Mouse (Mus musculus) right cerebral cortex, postnatal 25 days (tissue): ENCODE data around the gene Tle1.

Experiments used
- DNase-seq: peaks from one replicate; pipeline ENCODE4 v3.0.0; 2022

The Tle1 gene

DNA sequence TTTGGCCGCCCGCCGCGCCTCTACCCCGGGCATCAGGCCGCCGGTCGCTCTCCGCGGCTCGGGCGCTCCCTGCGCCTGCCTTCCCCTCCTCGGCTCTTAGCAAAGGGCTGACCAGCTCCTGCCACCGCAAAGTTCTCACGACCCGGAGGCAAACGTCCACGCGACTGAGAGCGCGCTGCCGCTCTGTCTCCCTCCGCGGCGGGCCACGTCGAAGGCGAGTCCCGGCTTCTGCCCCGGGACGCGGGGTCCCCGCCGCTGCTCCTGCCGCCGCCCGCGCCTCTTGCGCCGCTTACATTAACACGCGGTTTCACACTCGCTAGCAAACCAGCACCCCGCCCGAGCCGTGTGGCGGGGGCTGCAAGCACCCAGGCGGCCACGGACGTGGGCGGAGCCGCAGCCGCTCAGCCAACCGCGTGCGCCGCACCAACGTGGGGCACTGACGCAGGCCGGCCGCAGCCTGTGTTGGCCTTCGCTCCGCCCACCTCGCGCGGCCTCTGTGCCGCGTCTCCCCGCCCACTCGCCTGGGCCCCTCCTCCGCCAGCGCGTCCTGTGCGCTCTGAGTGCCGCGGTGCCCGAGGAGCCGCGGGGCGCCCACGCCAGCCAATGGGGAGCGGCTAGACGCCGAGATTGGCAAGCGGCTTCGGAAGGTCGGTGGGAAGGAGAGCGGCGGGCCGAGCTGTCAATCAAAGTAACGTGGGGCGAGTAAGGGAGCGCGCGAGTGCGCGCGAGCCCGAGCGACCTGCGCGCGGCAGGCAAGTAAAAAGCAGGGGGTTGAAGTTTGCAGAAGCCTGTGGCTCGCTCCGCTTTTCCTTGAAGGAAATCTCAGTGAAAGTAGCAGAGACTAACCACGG is at the start of gene Tle1:
TSS of gene Tle1 (minus strand) at position 361 of the 851 bp plus-strand sequence.
- peak; percentile 100 for DNase-seq

- no peak for DNase-seq
These were observed 33.0 kb upstream of the Tle1 start for GRCm38 (mm10) chr4:72233584-72234219.

DNA sequence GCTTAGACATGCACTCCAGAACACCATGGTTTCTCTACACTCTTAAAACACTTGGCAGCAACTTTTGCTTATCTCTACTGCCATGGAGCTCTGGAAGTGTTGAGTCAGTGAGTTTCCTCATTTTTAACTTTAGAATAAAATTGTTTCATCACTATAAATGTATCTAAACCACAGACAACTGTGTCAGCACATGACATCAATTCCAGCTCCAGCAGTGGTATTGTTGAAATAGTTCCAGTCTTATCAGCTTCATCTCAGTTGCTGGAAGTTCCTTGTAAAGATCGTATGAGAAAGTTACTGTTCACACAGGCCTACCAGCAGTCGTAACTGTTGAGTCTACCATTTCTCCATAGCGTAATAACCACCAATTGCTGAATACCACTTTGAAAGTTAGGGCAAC is 31.5 kb upstream of the Tle1 start:
- DNase-seq: no peak

DNA sequence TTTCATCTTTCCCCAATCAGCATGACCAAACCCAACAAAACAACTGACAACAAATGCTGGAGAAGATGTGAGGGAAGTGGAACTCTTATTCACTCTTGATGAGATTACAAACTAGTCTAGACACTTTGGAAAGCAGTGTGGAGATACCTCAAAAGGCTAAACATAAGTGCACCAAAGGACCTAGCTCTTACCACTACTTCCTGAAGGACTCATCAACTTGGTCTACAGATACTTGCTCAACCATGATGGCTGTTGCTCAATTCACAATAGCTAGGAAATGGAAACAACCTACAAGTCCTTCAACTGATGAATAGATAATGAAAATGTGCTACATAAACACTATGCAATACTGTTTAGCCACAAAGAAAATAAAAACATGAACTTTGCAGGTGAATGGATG is 30.1 kb upstream of the Tle1 start:
- DNase-seq: no peak

- no peak for DNase-seq
These were observed 20.9 kb upstream of the Tle1 start for GRCm38 (mm10) chr4:72221629-72222028.

GRCm38 (mm10) chr4:72204420-72205045 is 3.8 kb upstream of the Tle1 start:
- DNase-seq: no peak

DNA sequence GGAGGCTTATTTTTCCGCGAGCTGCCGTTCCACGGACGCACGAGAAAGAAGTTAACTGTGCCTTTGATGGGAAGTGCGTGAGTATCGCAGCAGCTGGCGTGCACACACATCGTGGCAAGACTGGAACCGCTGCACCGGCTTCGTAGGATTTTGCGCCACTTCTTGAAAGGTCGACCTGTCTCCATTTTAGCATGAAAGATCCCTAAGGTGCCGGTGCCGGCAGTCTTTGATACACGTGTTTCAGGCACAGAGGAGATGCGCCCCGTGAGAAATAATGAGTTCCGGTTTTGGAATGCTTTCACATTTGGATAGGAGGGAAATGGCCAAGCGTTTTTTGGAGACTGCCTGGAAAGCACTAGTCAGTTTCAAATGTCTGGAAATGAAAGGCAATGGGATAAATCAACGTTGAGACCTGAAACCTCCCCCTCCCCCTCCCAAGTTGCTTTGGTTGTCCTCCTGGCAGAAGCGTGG is 837 bp upstream of the Tle1 start:
- DNase-seq: peak; percentile 48

DNA sequence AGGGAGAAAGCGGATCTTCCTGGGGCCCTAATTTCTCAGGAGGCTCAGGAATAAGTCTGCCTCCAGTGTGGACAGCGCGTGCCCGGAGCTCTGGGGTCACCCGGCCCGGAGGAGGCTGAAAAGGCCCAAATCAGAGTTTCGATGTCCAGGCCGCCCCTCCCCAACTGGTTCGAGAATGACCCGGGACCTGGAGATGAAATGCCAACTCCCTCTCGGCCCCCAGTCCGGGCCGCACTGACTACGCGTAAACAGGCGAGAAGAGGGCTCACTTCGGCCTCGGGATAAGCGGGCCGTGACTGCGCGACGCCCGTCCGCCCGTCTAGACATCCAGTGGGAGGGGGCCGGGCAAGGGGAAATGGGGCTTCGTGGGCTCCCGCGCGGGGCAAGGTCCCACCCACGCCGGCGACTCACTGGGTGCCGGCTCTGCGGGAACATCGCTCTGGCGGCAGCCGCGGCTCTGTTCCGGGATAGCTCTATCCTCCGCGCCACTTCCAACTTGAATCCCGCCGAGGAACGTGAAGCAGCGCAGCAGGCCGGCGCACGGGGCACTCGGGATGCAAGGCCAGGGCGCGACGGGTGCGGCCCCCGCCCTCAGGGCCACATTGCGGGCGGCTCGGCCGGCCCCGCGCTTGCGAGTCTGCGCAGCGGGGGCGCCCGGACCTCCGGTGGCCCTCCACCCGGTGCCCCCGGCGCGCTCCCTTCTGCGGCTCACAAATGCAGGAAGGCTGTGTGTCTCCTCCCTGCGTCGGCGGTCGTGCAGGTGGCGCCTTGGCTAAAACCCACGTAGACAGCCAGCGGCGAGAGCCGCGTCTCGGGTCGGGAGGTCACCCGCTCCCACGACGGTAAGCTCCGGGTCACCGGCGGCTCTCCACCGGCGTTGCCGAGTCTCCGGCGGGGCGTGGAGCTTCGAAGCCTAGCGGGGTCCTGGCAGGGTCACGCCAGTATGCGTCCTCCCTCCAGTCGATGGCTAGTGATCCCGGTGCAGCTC is 854 bp downstream of the Tle1 start:
- DNase-seq: peak; percentile 68

DNA sequence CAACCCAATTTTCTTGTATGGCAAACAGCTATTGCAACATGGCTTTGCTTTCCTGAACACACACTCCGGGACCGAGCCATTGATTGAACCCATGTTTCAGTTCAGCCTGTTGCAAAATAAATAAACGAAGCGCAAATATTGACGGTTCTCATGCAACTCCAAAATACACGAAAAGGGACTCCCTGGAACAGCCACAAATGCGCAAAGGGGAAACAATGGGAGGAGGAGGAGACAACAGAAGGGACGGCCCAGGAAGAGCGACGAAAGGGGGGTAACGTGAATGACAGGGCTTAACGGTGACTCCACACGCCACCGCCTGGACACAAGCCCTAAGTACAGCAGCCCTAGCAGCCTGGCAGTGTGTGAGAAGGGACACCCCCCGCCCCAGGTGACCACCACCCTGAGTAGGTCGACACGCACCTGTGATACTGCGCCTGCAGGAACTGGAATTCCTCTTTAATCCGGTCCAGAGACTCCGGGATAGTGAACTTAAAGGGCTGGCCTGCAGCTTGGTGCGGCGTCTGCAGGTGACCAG is 1.8 kb downstream of the Tle1 start:
- DNase-seq: peak; percentile 82

- DNase-seq: no peak
These were observed 2.7 kb downstream of the Tle1 start for GRCm38 (mm10) chr4:72197888-72198605.

GRCm38 (mm10) chr4:72195116-72195835 is 5.4 kb downstream of the Tle1 start:
- DNase-seq: no peak

- DNase-seq: no peak
These were observed 7.4 kb downstream of the Tle1 start for GRCm38 (mm10) chr4:72193276-72193675.

DNA sequence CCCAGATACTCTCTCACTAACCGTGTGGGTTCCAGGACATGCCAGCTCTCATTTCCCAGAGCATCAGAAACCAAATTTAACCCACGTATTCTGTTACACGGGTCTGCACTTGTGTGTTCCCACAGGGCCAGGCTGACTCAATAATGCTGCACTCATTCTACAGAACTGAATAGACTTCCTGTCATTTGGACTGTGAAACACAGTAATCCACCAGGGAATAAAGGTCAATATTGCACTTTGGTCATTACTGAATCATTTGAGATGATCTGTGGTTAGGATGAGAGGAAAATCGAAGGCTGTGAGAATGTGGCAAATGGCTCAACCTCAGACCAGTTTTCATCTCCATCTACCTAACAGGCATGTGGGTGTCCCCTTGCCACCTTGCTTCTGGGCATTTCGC is 16.2 kb downstream of the Tle1 start:
- no peak for DNase-seq

DNA sequence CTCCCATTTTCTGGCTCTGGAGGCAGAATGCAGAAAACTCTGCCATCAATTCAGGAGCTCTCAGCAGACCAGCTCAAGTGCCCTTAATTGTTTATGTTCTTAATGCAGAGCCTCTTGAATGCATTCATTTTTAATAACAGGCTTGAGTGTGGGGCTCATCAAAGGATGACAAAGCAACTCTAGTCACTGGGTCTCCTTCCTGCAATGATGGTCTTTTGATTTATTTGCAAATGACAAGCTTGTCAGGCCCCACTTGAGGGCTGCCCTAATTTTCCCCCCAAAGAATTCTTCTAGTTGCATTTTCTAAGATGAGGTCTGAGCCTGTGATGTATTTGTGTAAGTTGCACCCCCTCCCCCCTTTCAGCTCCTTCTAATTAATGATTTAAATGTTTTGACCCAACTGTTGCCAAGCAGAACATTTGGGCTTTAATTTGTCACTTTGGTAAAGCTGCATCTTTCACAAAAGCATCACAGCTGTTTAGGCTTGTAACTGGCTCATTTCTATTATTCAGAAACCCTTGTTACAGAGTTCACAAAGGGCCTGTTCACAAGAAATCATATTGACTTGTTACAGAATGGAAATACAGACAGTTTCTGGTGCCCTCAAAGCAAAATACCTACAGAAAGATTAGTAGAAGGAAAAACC is 18.3 kb downstream of the Tle1 start:
- DNase-seq: no peak

GRCm38 (mm10) chr4:72175943-72176342 is 24.8 kb downstream of the Tle1 start:
- no peak for DNase-seq

DNA sequence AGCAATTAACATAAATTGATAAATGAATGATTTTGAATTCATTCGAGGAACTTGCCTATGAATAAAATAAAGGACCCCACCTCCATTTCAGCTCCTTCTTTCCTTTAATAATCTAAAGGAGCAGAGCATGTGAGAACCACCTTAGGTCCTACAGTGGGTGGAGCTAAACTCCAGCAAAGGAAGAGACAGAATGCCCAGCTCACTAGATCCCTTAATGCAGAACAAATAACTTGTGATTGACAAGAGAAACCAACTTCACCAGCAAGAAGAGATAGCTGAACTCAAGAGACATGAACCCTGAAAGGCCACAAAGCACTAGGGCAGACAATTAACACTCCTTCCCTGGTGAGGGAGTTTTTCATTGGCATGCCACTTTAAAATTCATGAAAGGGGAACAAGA is 32.5 kb downstream of the Tle1 start:
- no peak for DNase-seq

GRCm38 (mm10) chr4:72167761-72168229 is 32.9 kb downstream of the Tle1 start:
- no peak for DNase-seq

- DNase-seq: no peak
These were observed 33.5 kb downstream of the Tle1 start for GRCm38 (mm10) chr4:72167171-72167570.

- no peak for DNase-seq
These were observed 34.2 kb downstream of the Tle1 start for GRCm38 (mm10) chr4:72166561-72166960.

DNA sequence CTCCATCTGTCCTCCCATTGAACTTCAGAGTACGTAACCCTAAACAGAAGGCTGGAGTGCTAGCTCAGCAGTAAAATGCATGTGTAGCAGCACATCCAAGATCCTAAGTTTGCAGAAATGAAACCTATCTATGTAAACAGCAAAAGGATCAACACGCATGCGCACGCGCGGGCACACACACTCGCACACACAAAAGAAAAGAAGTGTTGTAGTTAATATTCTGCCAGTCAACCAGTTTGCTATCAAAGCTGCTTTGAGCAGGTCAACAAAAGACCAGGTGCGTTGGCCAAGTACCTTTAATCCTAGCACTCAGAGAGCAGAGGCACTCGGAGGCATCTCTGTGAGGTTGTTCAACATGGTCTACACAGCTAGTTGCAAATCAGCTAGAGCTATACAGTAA is 35.0 kb downstream of the Tle1 start:
- DNase-seq: no peak
